Mouse (Mus musculus) heart, embryonic 14.5 days (tissue): Measurements from ENCODE around the gene Gucy1b1. TPM values are rescaled to one million over a fixed set of nuclear protein-coding genes. Genes with fewer than 3 reads are reported as not detected.
A peak's percentile ranks its signal among the peaks of the same experiment; 100 is the strongest.

Source experiments
- ATAC-seq: fragments of 200-750 bp; cut with Nextera tagmentation; 2 replicates; pipeline ENCODE4 v1.8.0; 2017; ENCODE audit warnings: low read depth, moderate TSS enrichment; ENCODE audit not compliant: insufficient number of reproducible peaks, insufficient read depth, low FRiP score
- H3K27ac ChIP-seq, 2 experiments: fragments of 200-500 bp in 1 of 2; fragments of 300-500 bp in 1 of 2; sonication (generic) in 1 of 2; replicated peaks in 1 of 2; 2 replicates each; pipeline ENCODE4 v1.5.1; 2012 to 2014; ENCODE audit warnings: low read depth in 2 of 2, low read length in 2 of 2, control low read depth in 1 of 2, mild to moderate bottlenecking in 1 of 2, mixed read lengths in 1 of 2; ENCODE audit not compliant: control insufficient read depth in 1 of 2, insufficient read depth in 1 of 2
- H3K27me3 ChIP-seq: fragments of 300-500 bp; sonication (generic); 2 replicates; pipeline ENCODE4 v1.6.1; 2014; ENCODE audit warnings: mild to moderate bottlenecking, low read length, control low read depth; ENCODE audit not compliant: control insufficient read depth, insufficient read depth
- H3K36me3 ChIP-seq: fragments of 300-500 bp; sonication (generic); 2 replicates; pipeline ENCODE4 v1.6.1; 2014; ENCODE audit warnings: mild to moderate bottlenecking, control low read depth, low read length, mixed read lengths; ENCODE audit not compliant: control insufficient read depth, insufficient read depth
- H3K4me1 ChIP-seq, 2 experiments: fragments of 200-500 bp in 1 of 2; fragments of 300-500 bp in 1 of 2; sonication (generic) in 1 of 2; 2 replicates each; pipeline ENCODE4 v1.6.1; 2012 to 2014; ENCODE audit warnings: low read length in 2 of 2, control low read depth in 1 of 2, mixed read lengths in 1 of 2; ENCODE audit not compliant: control insufficient read depth in 2 of 2, insufficient read depth in 2 of 2
- H3K4me2 ChIP-seq: fragments of 300-500 bp; sonication (generic); 2 replicates; pipeline ENCODE4 v1.6.1; 2014; ENCODE audit warnings: mild to moderate bottlenecking, low read length
- H3K4me3 ChIP-seq, 2 experiments: fragments of 200-500 bp in 1 of 2; fragments of 300-500 bp in 1 of 2; sonication (generic) in 1 of 2; 2 replicates each; pipeline ENCODE4 v1.5.1; 2012 to 2014; ENCODE audit warnings: low read length in 2 of 2, mild to moderate bottlenecking in 2 of 2, control low read depth in 1 of 2, low read depth in 1 of 2, moderate library complexity in 1 of 2; ENCODE audit not compliant: control insufficient read depth in 1 of 2, insufficient read depth in 1 of 2
- H3K9ac ChIP-seq: fragments of 300-500 bp; sonication (generic); 2 replicates; pipeline ENCODE4 v1.6.1; 2014; ENCODE audit warnings: mild to moderate bottlenecking, low read length
- H3K9me3 ChIP-seq: fragments of 300-500 bp; sonication (generic); 2 replicates; pipeline ENCODE4 v1.6.1; 2016; ENCODE audit warnings: low read length, control low read depth; ENCODE audit not compliant: control insufficient read depth
- WGBS: fragments of 180-500 bp; shearing (Covaris S2); extraction: QIAGEN DNeasy Blood & Tissue Kit; methylation state at CpG from one replicate; pipeline ENCODE4 v1.1.7; 2014; 5-methylcytosine and 5-hydroxymethylcytosine counted together
- polyA plus RNA-seq: library from polyadenylated mRNA; unstranded; fragments of >200 nt; fragmentation: Nextera tagmentation; extraction: Ambion mirVana; gene quantifications from 2 replicates; pipeline ENCODE4 v1.2.1, GENCODE M21; 2014

Gene Gucy1b1
- polyA plus RNA-seq, result 59.5 and 62.2 TPM in 2 replicates

GRCm38 (mm10) chr3:82074201-82074851 lies at the start of gene Gucy1b1:
Gene Gucy1b1, minus strand, starts transcription at chr3:82074689.
- WGBS, result under 1% methylated on average over 25 of the region's 25 CpGs
- ATAC-seq, result peak; percentile 93

GRCm38 (mm10) chr3:82118916-82119315 lies 44.4 kb upstream of the Gucy1b1 start:
- H3K36me3 ChIP-seq, result peaks cover 12% of the 10 kb centered on the region
- peaks cover 4% of the 10 kb centered on the region; the same call in 1 of the 2 replicates for H3K9me3 ChIP-seq
- no peak overlapping the region for H3K27ac ChIP-seq
- H3K4me3 ChIP-seq, result no peak overlapping the region
- H3K9ac ChIP-seq, result no peak overlapping the region
- no peak overlapping the region for H3K4me2 ChIP-seq
- no peaks in the 10 kb centered on the region for H3K27me3 ChIP-seq
- no peaks in the 10 kb centered on the region; a peak in 2 of 4 replicates for H3K4me1 ChIP-seq
- no peak for ATAC-seq
- 83% methylated on average over 1 of the region's 1 CpGs for WGBS

More at GRCm38 (mm10) chr3:82074201-82074851, at the start of gene Gucy1b1:
- Histone ChIP-seq H3K27me3 (no peaks in the 10 kb centered on the region), H3K4me2 (peak within 1 kb of the TSS; percentile 89), H3K4me1 (peaks cover under 1 to 15% of the 10 kb centered on the region in 2 experiments; a peak in 2 of 4 replicates), H3K27ac (peak within 1 kb of the TSS; percentile 69 to 84), H3K36me3 (0 out of 2 replicates have a peak, but pooled peaks cover 6% of the 10 kb centered on the region), H3K9me3 (no peaks in the 10 kb centered on the region), H3K9ac (peak within 1 kb of the TSS; percentile 81), H3K4me3 (peak within 1 kb of the TSS; percentile 53 to 82)

DNA sequence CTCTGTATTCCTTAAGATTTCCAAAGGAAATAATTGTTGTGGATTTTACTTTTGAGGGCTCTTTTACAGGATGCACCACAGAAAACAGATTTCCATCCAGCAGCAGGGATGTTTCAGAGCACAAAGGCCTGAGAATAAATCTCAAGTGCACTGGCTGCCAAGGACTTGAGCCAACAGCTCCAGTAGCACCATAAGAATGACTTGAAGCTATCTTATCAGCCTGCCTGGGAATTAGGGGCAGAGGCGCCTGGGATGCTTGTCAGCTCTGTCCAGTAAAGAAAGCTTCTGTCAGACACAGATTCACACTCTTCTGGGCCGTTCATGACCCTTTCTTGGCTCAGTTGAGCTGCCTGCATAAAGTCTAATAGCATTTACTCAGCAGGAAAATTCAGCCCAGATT lies 38.0 kb upstream of the Gucy1b1 start:
- peak; percentile 85 for ATAC-seq
- Histone ChIP-seq H3K4me2 (peak overlapping the region; percentile 31), H3K4me3 (no peak overlapping the region)

GRCm38 (mm10) chr3:82111986-82112385 lies 37.5 kb upstream of the Gucy1b1 start:
- peaks cover 20% of the 10 kb centered on the region for H3K36me3 ChIP-seq
- H3K4me1 ChIP-seq, result peaks cover 11 to 12% of the 10 kb centered on the region in 2 experiments
- WGBS, result 13% methylated on average over 3 of the region's 3 CpGs
- H3K9me3 ChIP-seq, result no peaks in the 10 kb centered on the region
- H3K4me3 ChIP-seq, result no peak overlapping the region
- H3K9ac ChIP-seq, result no peak overlapping the region
- H3K27ac ChIP-seq, result peak overlapping the region; percentile 79 to 82
- peak overlapping the region; percentile 31 for H3K4me2 ChIP-seq
- no peaks in the 10 kb centered on the region for H3K27me3 ChIP-seq
- ATAC-seq, result peak; percentile 64

More for the DNA sequence above, 38.0 kb upstream of the Gucy1b1 start:
- peaks cover 11 to 12% of the 10 kb centered on the region in 2 experiments for H3K4me1 ChIP-seq
- peaks cover 20% of the 10 kb centered on the region for H3K36me3 ChIP-seq
- no peaks in the 10 kb centered on the region for H3K27me3 ChIP-seq
- H3K9ac ChIP-seq, result no peak overlapping the region
- H3K9me3 ChIP-seq, result no peaks in the 10 kb centered on the region
- peak overlapping the region; percentile 79 to 82 for H3K27ac ChIP-seq
- 9% methylated on average over 2 of the region's 2 CpGs for WGBS

GRCm38 (mm10) chr3:82108951-82109350 lies 34.5 kb upstream of the Gucy1b1 start:
- WGBS, result 89% methylated on average over 15 of the region's 15 CpGs
- Histone ChIP-seq H3K9me3 (no peaks in the 10 kb centered on the region), H3K27ac (no peak overlapping the region), H3K9ac (no peak overlapping the region), H3K36me3 (peaks cover 32% of the 10 kb centered on the region), H3K4me1 (peaks cover 19 to 34% of the 10 kb centered on the region in 2 experiments), H3K4me2 (no peak overlapping the region), H3K27me3 (no peaks in the 10 kb centered on the region), H3K4me3 (no peak overlapping the region)
- ATAC-seq, result no peak

DNA sequence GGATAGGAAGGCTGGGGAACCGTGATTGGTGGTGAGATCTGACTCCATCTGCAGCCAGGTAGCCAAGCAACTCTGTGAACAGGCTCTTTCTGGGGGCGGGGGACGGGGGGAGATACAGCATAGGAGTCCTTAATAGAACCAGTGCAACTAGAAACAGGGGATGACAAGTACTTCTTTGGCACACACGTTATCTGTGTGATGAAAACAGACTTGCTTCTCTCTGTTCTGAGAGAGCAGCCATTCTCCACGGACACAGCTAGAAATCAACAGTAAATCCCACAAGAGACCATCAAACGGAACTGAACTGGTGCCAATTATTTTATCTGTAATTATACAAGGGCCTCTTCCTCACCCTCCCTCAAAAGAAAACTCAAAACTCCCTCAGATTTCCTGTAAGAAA lies 29.7 kb upstream of the Gucy1b1 start:
- H3K27me3 ChIP-seq, result no peaks in the 10 kb centered on the region
- peaks cover 41% of the 10 kb centered on the region for H3K36me3 ChIP-seq
- H3K9ac ChIP-seq, result no peak overlapping the region
- H3K4me3 ChIP-seq, result no peak overlapping the region
- WGBS, result 7% methylated on average over 6 of the region's 6 CpGs
- peak overlapping the region in 1 of 2 experiments; percentile 66; a peak in 2 of 4 replicates for H3K27ac ChIP-seq
- 0 out of 2 replicates have a peak overlapping the region, but pooled peaks have one; percentile 5 for H3K4me2 ChIP-seq
- no peaks in the 10 kb centered on the region for H3K9me3 ChIP-seq
- peaks cover 8 to 30% of the 10 kb centered on the region in 2 experiments for H3K4me1 ChIP-seq
- peak; percentile 54; the same call in 1 of the 2 replicates for ATAC-seq

GRCm38 (mm10) chr3:82099127-82099526 lies 24.6 kb upstream of the Gucy1b1 start:
- no peaks in the 10 kb centered on the region for H3K9me3 ChIP-seq
- peaks cover 41% of the 10 kb centered on the region for H3K36me3 ChIP-seq
- peaks cover 0 to 11% of the 10 kb centered on the region in 2 experiments; a peak in 2 of 4 replicates for H3K4me1 ChIP-seq
- WGBS, result 82% methylated on average over 6 of the region's 6 CpGs
- H3K9ac ChIP-seq, result no peak overlapping the region
- no peak overlapping the region for H3K27ac ChIP-seq
- no peaks in the 10 kb centered on the region for H3K27me3 ChIP-seq
- no peak overlapping the region for H3K4me2 ChIP-seq
- no peak overlapping the region for H3K4me3 ChIP-seq
- ATAC-seq, result no peak
